Mouse (Mus musculus): ENCODE data around the gene Narfl. TPM values are rescaled to one million over a fixed set of nuclear protein-coding genes. Genes with fewer than 3 reads are reported as not detected.

The Narfl gene
- polyA plus RNA-seq, 1 experiment from 2014 or later = 26.6 TPM

DNA sequence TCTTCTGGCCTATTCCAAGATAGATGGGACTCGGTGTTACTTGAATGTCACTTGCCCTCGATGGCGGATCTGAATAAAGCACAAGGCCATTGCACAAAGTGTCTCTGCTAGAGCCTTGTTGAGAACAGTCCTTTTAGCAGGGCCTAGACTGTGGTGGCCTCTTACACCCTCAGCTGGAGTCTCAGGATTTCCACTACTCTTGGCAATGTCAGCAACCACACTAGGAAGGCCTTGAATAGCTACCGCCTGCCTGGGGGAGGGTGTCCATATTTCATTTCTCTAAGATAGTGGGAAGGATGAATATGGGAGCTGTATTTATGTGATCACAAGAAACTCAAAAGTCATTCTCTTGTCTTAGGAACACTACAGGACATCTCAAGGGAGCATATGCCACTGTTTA is 25.3 kb upstream of the Narfl start:
- Histone ChIP-seq H3K9ac (replicated peaks) (no peak overlapping the region), H3K4me2 (no peak overlapping the region), H3K4me1 (peaks cover 6% of the 10 kb centered on the region), H3K36me3 (no peaks in the 10 kb centered on the region), H3K9me3 (replicated peaks) (no peaks in the 10 kb centered on the region), H3K27me3 (replicated peaks) (no peaks in the 10 kb centered on the region), H3K4me3 (replicated peaks) (no peak overlapping the region), H3K27ac (replicated peaks) (no peak overlapping the region)
- ATAC-seq (ENCODE audit: low FRiP score) = no peak
- 97% methylated on average over 4 of the region's 4 CpGs for WGBS

DNA sequence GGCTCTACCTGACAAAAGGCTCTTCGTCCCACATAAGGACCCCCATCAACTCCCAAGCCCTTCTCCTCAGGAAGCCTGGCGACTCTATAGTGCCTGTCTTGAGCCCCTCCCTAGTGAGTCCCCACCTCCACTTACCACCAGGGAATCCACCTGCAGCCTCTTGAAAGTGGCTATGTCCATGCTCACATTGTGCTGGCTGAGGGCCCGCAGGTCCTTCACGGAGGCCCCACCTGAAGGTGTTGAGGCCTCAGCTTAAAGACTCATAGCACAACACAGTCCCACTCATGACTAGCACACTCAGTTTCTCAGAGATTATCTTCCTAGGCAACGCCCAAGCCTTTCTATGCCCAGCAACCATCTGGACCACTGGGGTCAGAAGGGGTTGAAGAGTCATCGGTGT is 24.3 kb upstream of the Narfl start:
- Histone ChIP-seq H3K27me3 (replicated peaks) (no peaks in the 10 kb centered on the region), H3K4me2 (no peak overlapping the region), H3K36me3 (no peaks in the 10 kb centered on the region), H3K9ac (replicated peaks) (no peak overlapping the region), H3K4me1 (peaks cover 6% of the 10 kb centered on the region), H3K9me3 (replicated peaks) (no peaks in the 10 kb centered on the region), H3K27ac (replicated peaks) (no peak overlapping the region), H3K4me3 (replicated peaks) (no peak overlapping the region)
- WGBS = 87% methylated on average over 6 of the region's 6 CpGs
- no peak for ATAC-seq (ENCODE audit: low FRiP score)

DNA sequence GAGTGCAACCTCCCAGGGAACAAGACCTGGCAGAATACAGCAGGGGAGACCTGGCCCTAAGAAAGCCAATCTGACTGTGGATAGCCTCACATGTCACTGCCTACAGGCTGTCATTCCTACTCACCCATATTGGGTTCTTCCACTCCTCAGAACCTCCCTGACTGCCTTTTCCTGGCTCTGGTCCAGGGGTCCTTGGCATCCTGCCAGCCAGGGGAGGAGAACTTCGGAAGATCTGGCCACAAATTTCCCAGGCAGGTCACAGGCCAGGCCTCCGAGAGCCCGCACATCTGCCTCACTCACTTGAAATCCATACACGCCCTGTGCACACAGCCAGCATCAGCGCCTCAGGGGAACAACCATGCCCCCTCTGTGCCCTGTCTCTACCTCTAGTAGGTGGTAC is 22.1 kb upstream of the Narfl start:
- H3K4me1 ChIP-seq = peaks cover 6% of the 10 kb centered on the region
- WGBS = 47% methylated on average over 5 of the region's 5 CpGs
- no peak for ATAC-seq (ENCODE audit: low FRiP score)

DNA sequence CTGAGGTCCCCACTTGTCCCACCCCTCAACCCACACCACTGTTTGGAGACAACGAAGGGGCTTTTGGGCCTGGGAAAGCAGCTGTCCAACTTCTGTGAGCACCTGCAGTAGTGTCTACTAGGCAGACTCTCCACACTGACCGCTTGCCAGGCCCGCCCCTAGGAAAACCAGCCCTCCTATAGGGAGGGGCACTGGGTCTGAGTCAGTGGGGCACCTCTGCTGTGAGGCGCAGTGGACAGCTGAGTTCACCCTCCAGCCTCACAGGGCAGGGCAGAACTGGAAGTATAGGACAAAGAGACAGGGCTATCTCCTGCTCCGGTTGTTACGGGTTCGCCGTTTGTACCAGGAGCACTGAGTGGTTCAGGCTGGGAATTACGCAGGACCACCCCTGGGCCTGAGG is 19.3 kb upstream of the Narfl start, which contains the start of gene Msln:
Gene Msln, minus strand, starts transcription at position 138 of the 400 bp plus-strand sequence.
- H3K4me3 ChIP-seq (replicated peaks) = no peak within 1 kb of the TSS
- H3K4me1 ChIP-seq = peaks cover 6% of the 10 kb centered on the region
- no peaks in the 10 kb centered on the region for H3K36me3 ChIP-seq
- no peak for ATAC-seq (ENCODE audit: low FRiP score)
- 87% methylated on average over 9 of the region's 9 CpGs for WGBS
- H3K27ac ChIP-seq (replicated peaks) = no peak within 1 kb of the TSS
- no peak within 1 kb of the TSS for H3K4me2 ChIP-seq
- H3K9me3 ChIP-seq (replicated peaks) = no peaks in the 10 kb centered on the region
- H3K9ac ChIP-seq (replicated peaks) = no peak within 1 kb of the TSS
- no peaks in the 10 kb centered on the region for H3K27me3 ChIP-seq (replicated peaks)

More for the DNA sequence above, 22.1 kb upstream of the Narfl start:
- Histone ChIP-seq H3K36me3 (no peaks in the 10 kb centered on the region), H3K4me2 (no peak overlapping the region), H3K27me3 (replicated peaks) (no peaks in the 10 kb centered on the region), H3K27ac (replicated peaks) (no peak overlapping the region), H3K9me3 (replicated peaks) (no peaks in the 10 kb centered on the region), H3K9ac (replicated peaks) (no peak overlapping the region), H3K4me3 (replicated peaks) (no peak overlapping the region)

DNA sequence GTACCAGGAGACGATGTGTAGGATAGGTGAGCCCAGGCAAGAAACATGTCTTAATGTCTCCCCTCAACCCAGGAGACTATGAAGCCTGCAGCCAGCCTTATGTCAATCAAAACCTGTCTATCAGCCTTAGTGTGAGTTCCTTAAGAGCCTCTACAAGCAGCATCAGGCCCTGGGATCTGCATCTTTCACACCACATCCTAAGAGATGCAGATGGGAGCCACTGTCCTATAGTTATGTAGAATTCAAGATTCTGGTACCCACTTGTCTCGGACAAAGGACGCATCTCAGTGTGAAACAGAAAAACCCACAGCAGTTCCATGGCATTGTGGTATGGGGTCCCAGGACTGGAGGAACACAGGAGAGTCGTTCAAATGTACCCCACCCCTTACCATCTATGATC is 18.5 kb upstream of the Narfl start:
- Histone ChIP-seq H3K4me2 (no peak overlapping the region), H3K27me3 (replicated peaks) (no peaks in the 10 kb centered on the region), H3K27ac (replicated peaks) (no peak overlapping the region), H3K4me3 (replicated peaks) (no peak overlapping the region), H3K9ac (replicated peaks) (no peak overlapping the region), H3K36me3 (no peaks in the 10 kb centered on the region), H3K9me3 (replicated peaks) (no peaks in the 10 kb centered on the region), H3K4me1 (peaks cover 6% of the 10 kb centered on the region)
- 79% methylated on average over 4 of the region's 4 CpGs for WGBS
- no peak for ATAC-seq (ENCODE audit: low FRiP score)

DNA sequence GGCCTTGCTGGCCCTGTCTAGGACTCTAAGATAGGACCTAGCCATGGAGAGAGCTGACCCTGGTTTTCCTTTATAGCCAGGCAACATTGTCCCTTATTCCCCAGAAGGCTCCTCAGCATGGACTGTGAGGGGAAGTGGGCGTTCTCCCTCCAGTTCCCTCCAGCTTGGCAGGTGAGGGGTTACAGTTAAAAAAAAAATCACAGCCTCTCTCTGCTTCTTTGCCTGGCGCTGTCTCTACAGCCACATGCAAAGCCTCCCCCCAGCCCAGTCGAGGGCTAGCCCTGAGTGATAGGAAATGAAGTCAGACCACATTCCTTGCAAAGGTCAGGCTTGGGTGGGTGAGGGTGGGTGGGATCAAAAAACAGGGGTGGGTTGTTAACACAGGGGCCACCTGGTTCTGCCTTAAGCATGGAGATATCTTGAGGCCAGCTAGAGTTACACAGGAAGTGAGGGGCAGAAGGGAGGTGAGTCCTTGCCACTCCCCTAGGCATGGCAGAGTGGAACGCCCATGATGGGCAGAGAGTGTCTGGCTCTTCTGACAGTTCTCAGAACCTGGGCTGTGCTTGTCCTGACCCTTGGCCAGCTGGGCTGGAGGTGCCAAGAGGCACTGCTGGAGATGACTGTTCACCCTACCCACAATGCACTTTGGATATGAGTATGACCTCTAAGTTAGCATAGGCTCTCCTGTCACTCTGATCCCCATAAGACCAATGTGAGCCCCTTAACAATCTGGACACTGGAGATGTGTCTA is 17.8 kb upstream of the Narfl start:
- no peaks in the 10 kb centered on the region for H3K36me3 ChIP-seq
- WGBS = 61% methylated on average over 4 of the region's 4 CpGs
- no peaks in the 10 kb centered on the region for H3K9me3 ChIP-seq (replicated peaks)
- no peak for ATAC-seq (ENCODE audit: low FRiP score)
- H3K9ac ChIP-seq (replicated peaks) = no peak overlapping the region
- no peak overlapping the region for H3K4me2 ChIP-seq
- H3K4me1 ChIP-seq = peaks cover 6% of the 10 kb centered on the region
- H3K4me3 ChIP-seq (replicated peaks) = no peak overlapping the region
- H3K27ac ChIP-seq (replicated peaks) = no peak overlapping the region
- no peaks in the 10 kb centered on the region for H3K27me3 ChIP-seq (replicated peaks)

DNA sequence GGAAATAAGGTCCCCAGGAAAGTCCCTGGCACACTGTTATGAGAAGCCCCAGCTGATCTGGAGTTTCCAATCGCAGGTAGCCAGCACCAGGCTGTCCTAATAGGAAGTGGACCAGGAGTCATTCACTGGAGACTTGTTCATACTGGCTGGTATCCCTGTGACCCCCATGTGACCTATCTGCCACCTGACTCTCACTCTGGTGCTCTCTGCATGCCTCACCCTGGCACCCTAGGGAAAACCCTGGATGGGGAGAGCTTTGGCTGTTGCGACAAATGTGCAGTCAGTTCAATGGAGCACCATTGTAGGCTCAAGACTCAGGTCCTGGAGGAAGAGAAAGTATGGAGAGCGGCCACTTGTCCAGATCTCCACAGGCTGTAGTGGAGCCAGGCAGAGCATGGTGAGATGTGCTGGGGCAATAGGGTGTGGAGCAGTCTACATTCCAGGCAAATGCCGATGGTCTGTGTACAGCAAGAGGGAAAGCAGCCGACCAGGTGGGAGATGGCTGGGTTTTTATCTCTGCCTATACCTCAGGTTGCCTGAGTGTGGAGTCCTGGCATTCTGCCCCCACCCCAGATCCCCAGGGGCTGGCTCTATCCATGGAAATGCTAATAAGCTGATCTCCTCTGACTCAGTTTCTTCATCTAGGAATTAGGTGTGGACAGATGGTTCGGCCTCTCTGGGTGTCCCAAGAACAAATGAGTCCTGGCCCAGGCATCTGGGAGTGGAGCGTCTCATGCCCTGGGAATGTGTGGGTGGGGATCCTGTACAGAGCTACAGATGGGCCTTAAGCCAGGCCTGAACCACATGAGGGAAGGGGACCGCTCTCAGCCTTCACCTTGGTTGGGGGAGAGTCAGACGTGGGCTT is 17.0 kb upstream of the Narfl start:
- Histone ChIP-seq H3K36me3 (no peaks in the 10 kb centered on the region), H3K27ac (replicated peaks) (no peak overlapping the region), H3K4me2 (no peak overlapping the region), H3K9me3 (replicated peaks) (no peaks in the 10 kb centered on the region), H3K27me3 (replicated peaks) (no peaks in the 10 kb centered on the region), H3K9ac (replicated peaks) (no peak overlapping the region), H3K4me1 (peaks cover 2% of the 10 kb centered on the region), H3K4me3 (replicated peaks) (no peak overlapping the region)
- no peak for ATAC-seq (ENCODE audit: low FRiP score)
- 81% methylated on average over 9 of the region's 9 CpGs for WGBS

DNA sequence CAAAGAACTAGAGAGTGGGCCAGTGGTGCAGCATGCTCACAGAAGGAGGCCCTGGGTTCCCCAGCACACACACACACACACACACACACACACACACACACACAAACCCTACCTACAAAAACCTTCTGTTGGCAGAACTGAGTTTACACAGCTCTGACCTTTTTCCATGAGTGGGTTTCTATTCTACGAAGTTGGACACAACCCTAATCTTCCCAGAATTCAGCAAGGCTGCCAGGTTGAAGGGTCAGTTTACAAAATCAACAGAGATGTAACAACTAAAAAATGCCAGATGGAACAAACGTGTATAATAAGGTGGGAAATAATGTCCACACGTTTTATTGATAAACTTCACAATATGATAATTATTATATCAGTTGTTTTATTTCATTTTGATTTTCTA is 15.9 kb upstream of the Narfl start:
- no peak for ATAC-seq (ENCODE audit: low FRiP score)
- Histone ChIP-seq H3K27me3 (replicated peaks) (no peaks in the 10 kb centered on the region), H3K36me3 (no peaks in the 10 kb centered on the region), H3K27ac (replicated peaks) (no peak overlapping the region), H3K9ac (replicated peaks) (no peak overlapping the region), H3K4me1 (no peaks in the 10 kb centered on the region), H3K4me2 (no peak overlapping the region), H3K4me3 (replicated peaks) (no peak overlapping the region), H3K9me3 (replicated peaks) (no peaks in the 10 kb centered on the region)
- 74% methylated on average over 3 of the region's 3 CpGs for WGBS

DNA sequence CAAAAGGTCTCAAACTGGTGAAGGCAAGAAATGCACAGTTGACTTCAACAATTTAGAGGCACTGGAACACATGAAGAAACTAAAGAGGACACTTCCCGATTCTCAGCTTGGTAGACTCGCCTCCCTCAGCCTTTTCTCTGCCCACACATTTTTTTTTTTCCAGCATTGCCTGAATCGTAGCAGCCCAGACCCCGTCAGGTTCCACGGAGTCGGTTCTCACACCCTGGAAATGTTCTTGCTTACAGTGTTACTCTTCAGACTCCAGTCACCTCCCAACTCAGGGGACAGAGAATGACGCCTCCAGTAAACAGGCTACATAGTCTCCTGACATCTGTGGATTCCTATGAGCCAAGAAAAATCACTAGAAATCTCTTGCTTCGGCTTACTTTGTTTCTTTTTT is 13.4 kb upstream of the Narfl start:
- Histone ChIP-seq H3K9me3 (replicated peaks) (no peaks in the 10 kb centered on the region), H3K9ac (replicated peaks) (no peak overlapping the region), H3K4me1 (no peaks in the 10 kb centered on the region), H3K36me3 (no peaks in the 10 kb centered on the region), H3K27ac (replicated peaks) (no peak overlapping the region), H3K4me2 (no peak overlapping the region), H3K27me3 (replicated peaks) (no peaks in the 10 kb centered on the region), H3K4me3 (replicated peaks) (no peak overlapping the region)
- no peak for ATAC-seq (ENCODE audit: low FRiP score)
- WGBS = 78% methylated on average over 8 of the region's 8 CpGs

DNA sequence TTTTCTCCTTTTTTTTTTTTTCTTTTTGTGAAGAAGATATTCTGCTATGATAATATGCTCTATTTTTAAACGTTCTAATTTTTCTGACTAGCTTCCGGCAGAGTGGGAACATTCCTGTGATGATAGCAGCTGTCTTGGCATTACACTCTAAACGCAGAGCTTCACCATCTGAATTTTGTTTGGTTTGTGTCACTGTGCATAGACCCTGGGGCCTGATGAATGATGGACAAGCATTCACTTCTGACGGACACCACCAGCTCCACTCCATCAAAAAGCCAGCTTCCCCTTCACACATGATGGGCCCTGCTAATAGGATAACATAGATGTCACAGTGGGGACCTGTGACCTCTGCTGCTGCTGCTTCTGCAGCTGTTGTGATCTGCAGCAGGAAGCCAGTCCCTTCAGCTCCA is 12.0 kb upstream of the Narfl start:
- Histone ChIP-seq H3K36me3 (no peaks in the 10 kb centered on the region), H3K9ac (replicated peaks) (no peak overlapping the region), H3K4me1 (no peaks in the 10 kb centered on the region), H3K4me3 (replicated peaks) (no peak overlapping the region), H3K9me3 (replicated peaks) (no peaks in the 10 kb centered on the region), H3K4me2 (no peak overlapping the region), H3K27ac (replicated peaks) (no peak overlapping the region), H3K27me3 (replicated peaks) (peaks cover 6% of the 10 kb centered on the region)
- WGBS = 65% methylated on average over 4 of the region's 4 CpGs
- ATAC-seq (ENCODE audit: low FRiP score) = no peak

DNA sequence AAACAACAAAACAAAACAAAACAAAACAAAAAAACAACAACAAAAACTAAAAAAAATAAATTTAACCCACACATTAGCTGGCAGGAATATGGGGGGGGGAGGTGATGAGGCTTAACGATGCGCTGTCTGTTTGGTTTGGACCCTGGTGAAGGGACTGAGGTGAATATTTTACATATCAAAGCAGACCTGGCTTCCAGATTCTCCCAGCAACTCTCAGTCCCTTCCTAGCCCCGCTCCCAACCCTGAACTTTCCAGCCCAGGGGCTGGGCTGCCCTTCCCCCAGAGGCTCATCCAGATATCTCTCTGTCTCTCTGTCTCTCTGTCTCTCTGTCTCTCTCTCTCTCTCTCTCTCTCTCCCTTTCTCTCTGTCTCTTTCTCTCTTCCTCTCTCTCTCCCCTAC is 11.0 kb upstream of the Narfl start:
- H3K4me2 ChIP-seq = no peak overlapping the region
- no peaks in the 10 kb centered on the region for H3K9me3 ChIP-seq (replicated peaks)
- ATAC-seq (ENCODE audit: low FRiP score) = no peak
- H3K9ac ChIP-seq (replicated peaks) = no peak overlapping the region
- H3K4me1 ChIP-seq = no peaks in the 10 kb centered on the region
- H3K36me3 ChIP-seq = no peaks in the 10 kb centered on the region
- no peak overlapping the region for H3K27ac ChIP-seq (replicated peaks)
- 36% methylated on average over 3 of the region's 3 CpGs for WGBS
- peaks cover 14% of the 10 kb centered on the region for H3K27me3 ChIP-seq (replicated peaks)
- no peak overlapping the region for H3K4me3 ChIP-seq (replicated peaks)

DNA sequence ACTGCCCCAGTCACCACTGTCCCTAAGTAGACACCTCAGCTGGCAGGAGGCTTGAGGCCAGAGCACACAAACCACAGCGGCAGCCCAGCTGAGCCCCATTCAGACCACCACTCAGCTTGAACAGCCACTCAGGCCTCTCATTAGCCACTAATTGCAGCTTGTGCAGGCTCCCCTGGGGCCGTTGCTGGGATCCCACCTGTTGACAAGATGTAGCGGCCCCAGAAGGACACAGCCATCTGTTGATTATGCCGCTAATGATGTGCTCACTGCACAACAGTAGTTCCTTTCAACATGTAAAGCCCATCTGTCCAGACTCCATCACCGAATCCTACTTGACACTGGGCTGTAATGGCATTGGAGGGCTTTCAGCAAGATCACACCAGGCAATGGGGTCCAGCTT is 7.7 kb upstream of the Narfl start:
- WGBS = 25% methylated on average over 5 of the region's 5 CpGs
- H3K9ac ChIP-seq (replicated peaks) = no peak overlapping the region
- peaks cover 28% of the 10 kb centered on the region for H3K27me3 ChIP-seq (replicated peaks)
- H3K4me2 ChIP-seq = no peak overlapping the region
- no peaks in the 10 kb centered on the region for H3K9me3 ChIP-seq (replicated peaks)
- no peaks in the 10 kb centered on the region for H3K4me1 ChIP-seq
- ATAC-seq (ENCODE audit: low FRiP score) = no peak
- H3K4me3 ChIP-seq (replicated peaks) = no peak overlapping the region
- H3K27ac ChIP-seq (replicated peaks) = no peak overlapping the region
- no peaks in the 10 kb centered on the region for H3K36me3 ChIP-seq

Data from neural tube, embryonic 15.5 days (tissue).